Mouse (Mus musculus) embryonic facial prominence, embryonic 14.5 days (tissue): ENCODE data around the gene Fam185a. TPM values are rescaled to one million over a fixed set of nuclear protein-coding genes. Genes with fewer than 3 reads are reported as not detected.

Source experiments
- ATAC-seq: fragments of 200-750 bp; cut with Nextera tagmentation; 2 replicates; pipeline ENCODE4 v1.8.0; 2017; ENCODE audit warnings: low read depth, moderate number of reproducible peaks, moderate TSS enrichment
- DNase-seq: peaks from one replicate; pipeline ENCODE4 v3.0.0-alpha.2; 2015; ENCODE audit warnings: low spot score
- H3K27ac ChIP-seq: fragments of 300-500 bp; sonication (generic); replicated peaks from 2 replicates; pipeline ENCODE4 v1.5.1; 2014; ENCODE audit warnings: low read depth, mild to moderate bottlenecking, low read length, moderate library complexity
- H3K27me3 ChIP-seq: fragments of 300-500 bp; sonication (generic); replicated peaks from 2 replicates; pipeline ENCODE4 v1.6.1; 2014; ENCODE audit warnings: low read length; ENCODE audit not compliant: control insufficient read depth, insufficient read depth
- H3K36me3 ChIP-seq: fragments of 300-500 bp; sonication (generic); 2 replicates; pipeline ENCODE4 v1.6.1; 2014; ENCODE audit warnings: low read length, mixed read lengths; ENCODE audit not compliant: control insufficient read depth, insufficient read depth
- H3K4me1 ChIP-seq: fragments of 300-500 bp; sonication (generic); 2 replicates; pipeline ENCODE4 v1.6.1; 2014; ENCODE audit warnings: antibody characterized with exemption, low read length; ENCODE audit not compliant: control insufficient read depth, insufficient read depth
- H3K4me2 ChIP-seq: fragments of 300-500 bp; sonication (generic); 2 replicates; pipeline ENCODE4 v1.6.1; 2014; ENCODE audit warnings: low read depth, mild to moderate bottlenecking, low read length, moderate library complexity, mixed read lengths
- H3K4me3 ChIP-seq: fragments of 300-500 bp; sonication (generic); 2 replicates; pipeline ENCODE4 v1.5.1; 2014; ENCODE audit warnings: low read depth, mild to moderate bottlenecking, low read length
- H3K9ac ChIP-seq: fragments of 300-500 bp; sonication (generic); 2 replicates; pipeline ENCODE4 v1.6.1; 2014; ENCODE audit warnings: low read depth, mild to moderate bottlenecking, low read length, moderate library complexity, mixed read lengths
- H3K9me3 ChIP-seq: fragments of 300-500 bp; sonication (generic); 2 replicates; pipeline ENCODE4 v1.6.1; 2016; ENCODE audit warnings: low read length; ENCODE audit not compliant: control insufficient read depth
- WGBS: fragments of 180-500 bp; shearing (Covaris S2); extraction: QIAGEN DNeasy Blood & Tissue Kit; methylation state at CpG from one replicate; pipeline ENCODE4 v1.1.7; 2014; 5-methylcytosine and 5-hydroxymethylcytosine counted together
- polyA plus RNA-seq: library from polyadenylated mRNA; unstranded; fragments of >200 nt; fragmentation: Nextera tagmentation; extraction: Ambion mirVana; gene quantifications from 2 replicates; pipeline ENCODE4 v1.2.1, GENCODE M21; 2014

Gene Fam185a
- polyA plus RNA-seq, 1 experiment from 2014 or later: 6.6 TPM

DNA sequence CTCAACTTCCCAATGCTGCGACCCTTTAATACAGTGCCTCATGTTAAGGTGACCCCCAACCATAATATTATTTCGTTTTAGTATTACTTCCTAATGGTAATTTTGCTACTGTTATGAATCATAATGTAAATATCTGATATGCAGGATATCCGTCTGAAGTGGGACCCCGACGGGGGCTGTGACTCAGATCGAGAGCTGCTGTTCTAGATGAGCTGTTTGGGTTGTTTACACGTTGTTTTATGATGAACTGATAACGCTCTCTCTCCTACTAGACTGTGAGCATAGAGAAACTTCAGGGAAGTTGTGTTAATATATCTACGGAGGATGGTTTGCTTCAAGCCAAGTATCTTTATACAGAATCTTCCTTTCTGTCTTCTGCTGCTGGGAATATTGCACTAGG, 13.7 kb downstream of the Fam185a start:
- no peak for DNase-seq
- H3K27ac ChIP-seq: no peak overlapping the region
- no peak for ATAC-seq
- H3K4me3 ChIP-seq: no peak overlapping the region
- H3K9ac ChIP-seq: no peak overlapping the region
- no peak overlapping the region for H3K4me2 ChIP-seq
- H3K9me3 ChIP-seq: no peaks in the 10 kb centered on the region
- 87% methylated on average over 9 of the region's 9 CpGs for WGBS
- H3K36me3 ChIP-seq: no peaks in the 10 kb centered on the region
- H3K4me1 ChIP-seq: peaks cover 6% of the 10 kb centered on the region; the same call in 1 of the 2 replicates
- no peaks in the 10 kb centered on the region for H3K27me3 ChIP-seq

DNA sequence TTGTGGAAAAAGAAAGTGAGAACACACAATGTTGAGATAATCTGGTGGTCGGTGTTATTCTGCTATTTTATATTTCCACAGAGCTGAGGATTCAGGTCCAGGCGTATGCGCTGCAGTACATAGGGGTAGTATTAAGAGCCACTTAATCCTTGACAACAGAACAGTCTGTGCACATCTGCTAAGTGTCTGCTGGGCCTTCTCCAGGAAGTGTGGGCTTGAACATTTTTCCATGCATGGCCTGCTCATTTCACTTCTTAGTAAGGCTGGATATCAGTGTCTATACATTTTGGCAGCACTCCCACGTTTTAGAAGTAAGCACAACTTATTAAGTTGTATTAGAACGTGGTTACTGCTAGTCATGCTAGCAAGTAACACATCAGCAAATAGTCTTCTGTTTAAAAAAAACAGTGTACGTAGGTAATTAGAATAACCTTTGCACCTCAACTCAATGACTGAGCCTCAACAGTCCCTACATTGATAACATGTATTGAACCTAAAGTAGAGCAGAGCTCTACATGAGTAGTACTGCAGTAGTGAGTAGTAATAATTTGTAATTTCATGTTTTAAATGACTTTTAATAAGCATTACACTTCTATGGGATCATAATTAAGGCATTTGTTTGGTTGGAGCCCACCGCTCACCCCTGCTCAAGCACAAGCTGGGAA, 14.8 kb downstream of the Fam185a start:
- DNase-seq (peak; percentile 67), ATAC-seq (no peak)
- Histone ChIP-seq H3K36me3 (no peaks in the 10 kb centered on the region), H3K27me3 (no peaks in the 10 kb centered on the region), H3K9me3 (no peaks in the 10 kb centered on the region), H3K9ac (no peak overlapping the region), H3K27ac (no peak overlapping the region), H3K4me1 (peaks cover 6% of the 10 kb centered on the region; the same call in 1 of the 2 replicates), H3K4me3 (no peak overlapping the region), H3K4me2 (no peak overlapping the region)
- 71% methylated on average over 7 of the region's 7 CpGs for WGBS

DNA sequence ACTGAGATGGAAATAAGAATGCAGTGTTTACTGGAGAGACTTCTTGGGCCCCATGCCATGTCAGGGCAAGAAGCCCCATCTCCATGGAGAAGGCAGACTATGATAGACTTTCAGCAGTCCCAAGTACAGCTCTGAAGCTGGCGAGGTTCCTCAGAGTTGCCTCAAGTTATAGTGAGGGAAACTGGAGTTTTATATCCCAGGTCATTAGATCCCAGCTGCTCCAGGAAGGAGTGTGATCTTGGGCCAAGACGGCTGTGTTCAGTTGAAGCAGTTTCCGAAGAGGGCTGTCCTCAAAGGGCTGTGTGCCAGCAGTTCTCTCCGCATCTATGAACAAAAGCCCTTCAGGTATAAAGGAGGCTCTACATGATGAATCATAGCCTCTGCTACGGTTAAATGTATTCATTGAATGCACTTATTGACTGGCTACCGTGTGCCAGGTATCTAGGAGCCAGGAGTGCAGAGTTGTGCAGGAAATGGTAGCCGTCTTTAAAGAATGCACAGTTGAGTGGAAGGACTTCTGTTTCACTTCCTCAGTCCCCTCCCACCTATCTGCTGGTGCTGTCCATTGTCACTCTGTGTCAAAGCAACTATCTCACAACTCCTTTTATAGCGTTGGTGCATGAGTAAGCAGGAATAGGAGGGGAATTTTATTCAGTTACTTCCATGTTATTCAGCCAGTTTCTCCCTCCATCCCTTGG, 16.2 kb downstream of the Fam185a start:
- DNase-seq (peak; percentile 75), ATAC-seq (peak; percentile 81)
- H3K4me3 ChIP-seq: no peak overlapping the region
- H3K4me1 ChIP-seq: peaks cover 4% of the 10 kb centered on the region; the same call in 1 of the 2 replicates
- H3K27ac ChIP-seq: no peak overlapping the region
- no peak overlapping the region for H3K4me2 ChIP-seq
- no peaks in the 10 kb centered on the region for H3K36me3 ChIP-seq
- no peak overlapping the region for H3K9ac ChIP-seq
- H3K9me3 ChIP-seq: no peaks in the 10 kb centered on the region
- WGBS: 50% methylated on average over 8 of the region's 8 CpGs
- no peaks in the 10 kb centered on the region for H3K27me3 ChIP-seq

DNA sequence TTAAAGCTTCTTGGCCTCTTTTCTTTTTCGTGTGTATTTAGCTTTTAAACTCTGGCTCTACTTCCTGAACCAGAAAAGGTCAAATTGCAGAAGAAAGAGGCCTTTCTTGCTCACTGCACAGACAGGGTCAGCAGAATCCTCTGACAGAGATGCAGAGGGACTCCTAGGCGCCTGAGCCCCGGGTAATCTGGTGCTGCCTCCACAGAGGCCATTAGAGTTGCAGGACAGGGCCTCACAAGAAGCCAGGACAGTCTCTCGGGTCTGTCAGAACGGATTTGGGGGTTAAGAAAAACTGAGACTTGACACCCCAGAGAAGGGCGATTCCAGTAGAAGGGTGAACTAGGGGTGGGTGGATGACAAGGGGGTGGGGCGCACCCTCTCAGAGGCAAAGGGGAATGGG, 42.6 kb downstream of the Fam185a start:
- Histone ChIP-seq H3K9me3 (no peaks in the 10 kb centered on the region), H3K4me2 (no peak overlapping the region), H3K4me1 (peaks cover 3% of the 10 kb centered on the region; the same call in 1 of the 2 replicates), H3K36me3 (no peaks in the 10 kb centered on the region), H3K27me3 (no peaks in the 10 kb centered on the region), H3K27ac (no peak overlapping the region), H3K4me3 (no peak overlapping the region), H3K9ac (no peak overlapping the region)
- 39% methylated on average over 7 of the region's 7 CpGs for WGBS
- ATAC-seq: no peak
- no peak for DNase-seq

DNA sequence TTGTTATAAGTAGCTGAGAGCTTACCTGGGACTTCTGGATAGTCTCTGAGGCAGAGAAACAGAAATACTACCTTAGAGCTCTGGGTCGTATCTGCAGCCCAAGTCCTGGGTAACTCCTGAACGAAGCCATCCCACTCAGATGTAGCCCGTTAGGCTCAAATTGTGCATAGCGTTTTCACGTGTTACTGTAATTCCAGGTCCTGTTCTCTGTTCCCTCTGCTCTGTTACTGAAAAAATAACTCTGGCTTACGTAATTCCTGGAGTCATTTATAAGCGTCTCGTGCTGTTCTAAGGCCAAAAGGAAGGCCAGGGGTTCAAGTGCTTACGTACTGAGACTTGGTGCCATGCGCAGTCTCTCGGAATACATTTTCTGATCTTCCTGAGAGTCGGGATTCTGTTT, 43.3 kb downstream of the Fam185a start:
- no peak for DNase-seq
- Histone ChIP-seq H3K4me3 (no peak overlapping the region), H3K9ac (no peak overlapping the region), H3K27me3 (no peaks in the 10 kb centered on the region), H3K4me2 (no peak overlapping the region), H3K36me3 (no peaks in the 10 kb centered on the region), H3K4me1 (peaks cover 3% of the 10 kb centered on the region; the same call in 1 of the 2 replicates), H3K27ac (no peak overlapping the region), H3K9me3 (no peaks in the 10 kb centered on the region)
- 69% methylated on average over 12 of the region's 12 CpGs for WGBS
- ATAC-seq: no peak

DNA sequence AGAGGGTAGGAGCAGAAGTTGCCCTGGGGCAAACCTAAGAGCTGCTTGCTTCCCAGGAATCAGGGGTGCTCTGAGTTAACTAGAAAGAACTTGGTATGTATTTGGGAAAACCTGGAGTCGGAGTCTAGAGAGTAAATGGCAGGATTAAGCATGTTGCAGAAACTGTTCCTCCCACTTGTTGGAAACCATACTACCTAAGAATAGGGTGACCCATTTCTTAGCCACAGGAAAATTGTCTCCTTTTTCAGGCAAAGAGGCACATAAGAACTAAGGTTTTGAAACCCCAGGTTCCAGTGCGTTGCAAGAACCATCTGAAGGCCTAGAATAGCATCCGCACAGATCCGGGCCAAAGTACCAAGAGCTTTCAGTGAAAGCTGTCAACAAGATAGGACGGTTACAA, 53.7 kb downstream of the Fam185a start:
- no peak for DNase-seq
- H3K4me2 ChIP-seq: no peak overlapping the region
- no peak for ATAC-seq
- 94% methylated on average over 5 of the region's 5 CpGs for WGBS
- no peaks in the 10 kb centered on the region for H3K27me3 ChIP-seq
- H3K4me1 ChIP-seq: peaks cover 6% of the 10 kb centered on the region
- no peaks in the 10 kb centered on the region for H3K9me3 ChIP-seq
- no peak overlapping the region for H3K9ac ChIP-seq
- no peak overlapping the region for H3K4me3 ChIP-seq
- no peak overlapping the region for H3K27ac ChIP-seq
- H3K36me3 ChIP-seq: no peaks in the 10 kb centered on the region

DNA sequence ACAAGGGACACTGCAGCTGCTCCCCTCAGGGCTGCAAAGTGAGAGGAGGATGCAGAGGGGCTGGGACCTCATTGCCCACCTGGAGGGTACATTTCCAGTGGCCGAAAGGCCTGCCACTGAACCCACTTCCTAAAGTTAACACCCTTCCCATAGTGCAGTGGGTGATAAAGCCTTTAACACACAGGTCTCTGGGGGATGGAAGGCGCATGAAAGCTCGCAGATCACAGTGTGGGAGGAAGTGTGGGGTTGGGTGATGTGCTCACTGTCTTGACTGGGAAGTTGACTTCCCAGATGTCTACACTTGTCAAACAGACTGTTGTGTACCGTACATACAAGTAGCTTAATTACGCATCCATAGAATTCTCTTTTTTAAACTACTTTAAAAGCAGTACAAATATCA, 55.0 kb downstream of the Fam185a start:
- Histone ChIP-seq H3K9ac (no peak overlapping the region), H3K27me3 (no peaks in the 10 kb centered on the region), H3K4me2 (no peak overlapping the region), H3K9me3 (no peaks in the 10 kb centered on the region), H3K27ac (no peak overlapping the region), H3K36me3 (no peaks in the 10 kb centered on the region), H3K4me3 (no peak overlapping the region), H3K4me1 (peaks cover 6% of the 10 kb centered on the region)
- DNase-seq: no peak
- 90% methylated on average over 5 of the region's 5 CpGs for WGBS
- ATAC-seq: no peak

DNA sequence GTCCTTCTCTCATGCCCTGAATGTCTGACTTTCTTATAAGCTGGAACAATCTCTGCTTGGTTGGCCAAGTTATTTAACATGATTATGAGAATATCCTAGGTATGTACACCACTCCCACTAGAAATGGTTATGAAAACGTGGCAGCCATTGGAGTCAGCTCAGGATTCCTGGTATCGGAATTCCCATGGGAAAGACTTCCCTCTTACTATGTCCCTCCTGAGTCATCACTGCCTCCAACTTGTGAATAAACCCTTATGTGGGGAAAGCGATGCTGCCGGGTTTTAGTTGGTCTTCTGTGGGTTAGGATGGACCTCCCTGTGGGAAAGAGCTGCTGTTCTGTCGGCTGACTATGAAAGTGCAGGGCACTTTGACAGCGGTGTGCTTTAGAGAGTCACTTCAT, 56.8 kb downstream of the Fam185a start:
- Histone ChIP-seq H3K9me3 (no peaks in the 10 kb centered on the region), H3K4me1 (peaks cover 18% of the 10 kb centered on the region), H3K27me3 (no peaks in the 10 kb centered on the region), H3K36me3 (no peaks in the 10 kb centered on the region), H3K27ac (no peak overlapping the region), H3K4me2 (no peak overlapping the region), H3K4me3 (no peak overlapping the region), H3K9ac (no peak overlapping the region)
- DNase-seq (no peak), ATAC-seq (no peak)
- WGBS: 77% methylated on average over 6 of the region's 6 CpGs
